Mouse (Mus musculus) T-cell, adult 2 months (primary cell): ENCODE results near the gene B4galnt4.

Experiments used
- DNase-seq: peaks from one replicate; pipeline ENCODE4 v3.0.0; 2022; ENCODE audit warnings: low spot score

The B4galnt4 gene

GRCm38 (mm10) chr7:141041661-141042060, 19.2 kb upstream of the B4galnt4 start:
- DNase-seq = no peak

GRCm38 (mm10) chr7:141042539-141042938, 18.4 kb upstream of the B4galnt4 start:
- DNase-seq = no peak

GRCm38 (mm10) chr7:141046931-141047580, 13.8 kb upstream of the B4galnt4 start:
- DNase-seq = no peak

- no peak for DNase-seq
These were observed 13.2 kb upstream of the B4galnt4 start for GRCm38 (mm10) chr7:141047581-141048225.

- DNase-seq = peak; percentile 85
These were observed 12.4 kb upstream of the B4galnt4 start for GRCm38 (mm10) chr7:141048226-141049218.

GRCm38 (mm10) chr7:141049326-141049725, 11.6 kb upstream of the B4galnt4 start:
- DNase-seq = no peak

- no peak for DNase-seq
These were observed 9.7 kb upstream of the B4galnt4 start for GRCm38 (mm10) chr7:141051060-141051685.

GRCm38 (mm10) chr7:141052016-141052415, 8.9 kb upstream of the B4galnt4 start:
- DNase-seq = no peak

GRCm38 (mm10) chr7:141052421-141052820, 8.5 kb upstream of the B4galnt4 start:
- DNase-seq = no peak

- no peak for DNase-seq
These were observed 5.1 kb upstream of the B4galnt4 start for GRCm38 (mm10) chr7:141055785-141056184.

GRCm38 (mm10) chr7:141056976-141057375, 3.9 kb upstream of the B4galnt4 start:
- DNase-seq = no peak

GRCm38 (mm10) chr7:141057541-141057940, 3.4 kb upstream of the B4galnt4 start:
- DNase-seq = no peak

- peak; percentile 59 for DNase-seq
These were observed 2.1 kb upstream of the B4galnt4 start for GRCm38 (mm10) chr7:141058601-141059341.

GRCm38 (mm10) chr7:141059929-141060328, 975 bp upstream of the B4galnt4 start:
- DNase-seq = no peak

GRCm38 (mm10) chr7:141061269-141061692, 377 bp downstream of the B4galnt4 start:
- DNase-seq = no peak

GRCm38 (mm10) chr7:141062525-141062924, 1.6 kb downstream of the B4galnt4 start:
- no peak for DNase-seq

GRCm38 (mm10) chr7:141063353-141063752, 2.4 kb downstream of the B4galnt4 start:
- no peak for DNase-seq

- peak; percentile 45 for DNase-seq
These were observed 3.3 kb downstream of the B4galnt4 start for GRCm38 (mm10) chr7:141064175-141064574.

GRCm38 (mm10) chr7:141064576-141064975, 3.7 kb downstream of the B4galnt4 start:
- DNase-seq = no peak

GRCm38 (mm10) chr7:141068351-141068750, 7.4 kb downstream of the B4galnt4 start:
- DNase-seq = no peak
